Mouse (Mus musculus) small intestine, adult 2 months (tissue): ENCODE measurements at regions not wholly inside any gene's neighbourhood (a gene's known extent, or its start where the extent isn't known, plus 50 kb on each side); places are given as distances from the start of the nearest gene placed in this dataset.

ENCODE experiments used
- H3K27ac ChIP-seq: fragments of 200-500 bp; 2 replicates; pipeline ENCODE4 v1.5.1; 2012; ENCODE audit warnings: low read depth, low read length, control low read depth, inconsistent platforms; ENCODE audit not compliant: insufficient read depth
- H3K27me3 ChIP-seq: fragments of 200-500 bp; 2 replicates; pipeline ENCODE4 v1.6.1; 2012; ENCODE audit warnings: mild to moderate bottlenecking, moderate library complexity, low read length, inconsistent platforms; ENCODE audit not compliant: control insufficient read depth, insufficient read depth
- H3K36me3 ChIP-seq: fragments of 200-500 bp; 2 replicates; pipeline ENCODE4 v1.6.1; 2012; ENCODE audit warnings: mild to moderate bottlenecking, low read length, control low read depth, inconsistent platforms; ENCODE audit not compliant: control insufficient read depth, insufficient read depth
- H3K4me1 ChIP-seq: fragments of 200-500 bp; 2 replicates; pipeline ENCODE4 v1.6.1; 2012; ENCODE audit warnings: low read length, inconsistent platforms, mixed read lengths; ENCODE audit not compliant: control insufficient read depth, insufficient read depth, insufficient read length
- H3K4me3 ChIP-seq: fragments of 200-500 bp; 2 replicates; pipeline ENCODE4 v1.5.1; 2012; ENCODE audit warnings: low read depth, mild to moderate bottlenecking, control low read depth, inconsistent platforms, low read length, moderate library complexity
- CTCF ChIP-seq: fragments of 200-500 bp; IDR thresholded peaks from 2 replicates; pipeline ENCODE4 v1.5.1; 2012; ENCODE audit warnings: low read depth, mild to moderate bottlenecking, control low read depth, inconsistent platforms, low read length, moderate library complexity, mixed read lengths; ENCODE audit not compliant: insufficient replicate concordance, insufficient read length; ENCODE audit errors: extremely low read depth
- POLR2A ChIP-seq: fragments of 200-500 bp; IDR thresholded peaks from 2 replicates; pipeline ENCODE4 v1.6.1; 2012; ENCODE audit warnings: low read depth, mild to moderate bottlenecking, control low read depth, inconsistent platforms, low read length, moderate library complexity
- whole genome bisulfite sequencing: fragments of 180-500 bp; shearing (Covaris S2); methylation state at CpG from one replicate; pipeline ENCODE4 v1.1.7; 2018; 5-methylcytosine and 5-hydroxymethylcytosine counted together

- Histone ChIP-seq H3K27ac (no peak overlapping the region), H3K36me3 (no peaks in the 10 kb centered on the region), H3K4me1 (no peaks in the 10 kb centered on the region), H3K27me3 (no peaks in the 10 kb centered on the region), H3K4me3 (no peak overlapping the region)
- no peak for TF ChIP-seq POLR2A
- no peak for TF ChIP-seq CTCF
Measured at GRCm38 (mm10) chr12:39648952-39649351, 388.9 kb downstream of the Arl4a start.

- H3K36me3 ChIP-seq: no peaks in the 10 kb centered on the region
- H3K4me1 ChIP-seq: no peaks in the 10 kb centered on the region
- TF ChIP-seq CTCF (no peak), POLR2A (no peak)
- H3K27me3 ChIP-seq: no peaks in the 10 kb centered on the region
- 88% methylated on average over 3 of the region's 3 CpGs for WGBS
- no peak overlapping the region for H3K27ac ChIP-seq
- H3K4me3 ChIP-seq: no peak overlapping the region
Measured at GRCm38 (mm10) chr12:39646556-39646955, 391.3 kb downstream of the Arl4a start.

GRCm38 (mm10) chr12:39645581-39645980 lies 392.2 kb downstream of the Arl4a start:
- TF ChIP-seq CTCF (no peak), POLR2A (no peak)
- H3K27me3 ChIP-seq: no peaks in the 10 kb centered on the region
- WGBS: 77% methylated on average over 4 of the region's 4 CpGs
- H3K4me1 ChIP-seq: no peaks in the 10 kb centered on the region
- H3K27ac ChIP-seq: no peak overlapping the region
- H3K4me3 ChIP-seq: no peak overlapping the region
- H3K36me3 ChIP-seq: no peaks in the 10 kb centered on the region

GRCm38 (mm10) chr12:39639246-39639645 lies 398.6 kb downstream of the Arl4a start:
- no peaks in the 10 kb centered on the region for H3K4me1 ChIP-seq
- H3K4me3 ChIP-seq: no peak overlapping the region
- WGBS: 88% methylated on average over 6 of the region's 6 CpGs
- no peaks in the 10 kb centered on the region for H3K27me3 ChIP-seq
- no peaks in the 10 kb centered on the region for H3K36me3 ChIP-seq
- H3K27ac ChIP-seq: no peak overlapping the region
- TF ChIP-seq POLR2A (no peak), CTCF (no peak)

- TF ChIP-seq CTCF (no peak), POLR2A (no peak)
- no peaks in the 10 kb centered on the region for H3K36me3 ChIP-seq
- no peak overlapping the region for H3K27ac ChIP-seq
- H3K4me1 ChIP-seq: no peaks in the 10 kb centered on the region
- no peaks in the 10 kb centered on the region for H3K27me3 ChIP-seq
- no peak overlapping the region for H3K4me3 ChIP-seq
- 60% methylated on average over 4 of the region's 4 CpGs for WGBS
Measured at GRCm38 (mm10) chr12:39634337-39634736, 403.5 kb downstream of the Arl4a start.

GRCm38 (mm10) chr12:39621266-39621665 lies 416.6 kb downstream of the Arl4a start:
- TF ChIP-seq POLR2A (no peak), CTCF (no peak)
- no peak overlapping the region for H3K27ac ChIP-seq
- H3K4me1 ChIP-seq: no peaks in the 10 kb centered on the region
- no peaks in the 10 kb centered on the region for H3K27me3 ChIP-seq
- H3K36me3 ChIP-seq: no peaks in the 10 kb centered on the region
- no peak overlapping the region for H3K4me3 ChIP-seq
- 91% methylated on average over 1 of the region's 1 CpGs for WGBS

- H3K36me3 ChIP-seq: no peaks in the 10 kb centered on the region
- no peak overlapping the region for H3K27ac ChIP-seq
- TF ChIP-seq CTCF (no peak), POLR2A (no peak)
- H3K4me1 ChIP-seq: no peaks in the 10 kb centered on the region
- WGBS: 30% methylated on average over 3 of the region's 3 CpGs
- no peak overlapping the region for H3K4me3 ChIP-seq
- no peaks in the 10 kb centered on the region for H3K27me3 ChIP-seq
Measured at GRCm38 (mm10) chr12:39605289-39605688, 432.5 kb downstream of the Arl4a start.

- Histone ChIP-seq H3K27me3 (no peaks in the 10 kb centered on the region), H3K4me3 (no peak overlapping the region), H3K4me1 (no peaks in the 10 kb centered on the region), H3K36me3 (no peaks in the 10 kb centered on the region), H3K27ac (no peak overlapping the region)
- WGBS: 76% methylated on average over 4 of the region's 4 CpGs
- TF ChIP-seq CTCF (no peak), POLR2A (no peak)
Measured at GRCm38 (mm10) chr12:39604723-39605122, 433.1 kb downstream of the Arl4a start.
